Mouse (Mus musculus): Measurements from ENCODE around the gene Csnk2a2. TPM values are rescaled to one million over a fixed set of nuclear protein-coding genes. Genes with fewer than 3 reads are reported as not detected.
A peak's percentile ranks its signal among the peaks of the same experiment; 100 is the strongest.

Gene Csnk2a2
- polyA plus RNA-seq, 1 experiment from 2014 or later: 8.8 TPM

- 88% methylated on average over 7 of the region's 7 CpGs for WGBS
- H3K27me3 ChIP-seq (ENCODE audit: control insufficient read depth, insufficient read depth, low read depth, low read length): no peaks in the 10 kb centered on the region
- peaks cover 28% of the 10 kb centered on the region for H3K36me3 ChIP-seq (ENCODE audit: control insufficient read depth, insufficient read depth, low read length)
- H3K4me1 ChIP-seq (replicated peaks; ENCODE audit: control insufficient read depth, insufficient read depth, low read length): no peaks in the 10 kb centered on the region
- no peak overlapping the region for H3K27ac ChIP-seq (ENCODE audit: low read length)
- ATAC-seq (ENCODE audit: low read depth): no peak
- no peak overlapping the region for H3K4me3 ChIP-seq (ENCODE audit: low read length)
- no peak overlapping the region for H3K9ac ChIP-seq (ENCODE audit: low read length)
- no peak overlapping the region for H3K4me2 ChIP-seq (ENCODE audit: low read depth, low read length)
- no peaks in the 10 kb centered on the region for H3K9me3 ChIP-seq (ENCODE audit: control insufficient read depth, low read length)
These were observed 42.2 kb downstream of the Csnk2a2 start for GRCm38 (mm10) chr8:95447661-95448060.

- no peaks in the 10 kb centered on the region for H3K9me3 ChIP-seq (ENCODE audit: control insufficient read depth, low read length)
- no peak overlapping the region for H3K4me3 ChIP-seq (ENCODE audit: low read length)
- no peak overlapping the region for H3K27ac ChIP-seq (ENCODE audit: low read length)
- no peak overlapping the region for H3K9ac ChIP-seq (ENCODE audit: low read length)
- no peaks in the 10 kb centered on the region for H3K4me1 ChIP-seq (replicated peaks; ENCODE audit: control insufficient read depth, insufficient read depth, low read length)
- WGBS: 82% methylated on average over 4 of the region's 4 CpGs
- H3K36me3 ChIP-seq (ENCODE audit: control insufficient read depth, insufficient read depth, low read length): peaks cover 12% of the 10 kb centered on the region
- no peaks in the 10 kb centered on the region for H3K27me3 ChIP-seq (ENCODE audit: control insufficient read depth, insufficient read depth, low read depth, low read length)
- ATAC-seq (ENCODE audit: low read depth): no peak
- H3K4me2 ChIP-seq (ENCODE audit: low read depth, low read length): no peak overlapping the region
These were observed 44.8 kb downstream of the Csnk2a2 start for GRCm38 (mm10) chr8:95445042-95445441.

- 45% methylated on average over 5 of the region's 5 CpGs for WGBS
- Histone ChIP-seq H3K27me3 (ENCODE audit: control insufficient read depth, insufficient read depth, low read depth, low read length) (no peaks in the 10 kb centered on the region), H3K36me3 (ENCODE audit: control insufficient read depth, insufficient read depth, low read length) (no peaks in the 10 kb centered on the region), H3K4me3 (ENCODE audit: low read length) (no peak overlapping the region), H3K9me3 (ENCODE audit: control insufficient read depth, low read length) (no peaks in the 10 kb centered on the region), H3K9ac (ENCODE audit: low read length) (no peak overlapping the region), H3K27ac (ENCODE audit: low read length) (no peak overlapping the region), H3K4me1 (replicated peaks; ENCODE audit: control insufficient read depth, insufficient read depth, low read length) (no peaks in the 10 kb centered on the region), H3K4me2 (ENCODE audit: low read depth, low read length) (no peak overlapping the region)
- ATAC-seq (ENCODE audit: low read depth): no peak
These were observed 48.3 kb downstream of the Csnk2a2 start for GRCm38 (mm10) chr8:95441491-95442039.

- Histone ChIP-seq H3K4me1 (replicated peaks; ENCODE audit: control insufficient read depth, insufficient read depth, low read length) (no peaks in the 10 kb centered on the region), H3K9me3 (ENCODE audit: control insufficient read depth, low read length) (no peaks in the 10 kb centered on the region), H3K27me3 (ENCODE audit: control insufficient read depth, insufficient read depth, low read depth, low read length) (no peaks in the 10 kb centered on the region), H3K4me2 (ENCODE audit: low read depth, low read length) (no peak overlapping the region), H3K36me3 (ENCODE audit: control insufficient read depth, insufficient read depth, low read length) (no peaks in the 10 kb centered on the region), H3K9ac (ENCODE audit: low read length) (no peak overlapping the region), H3K27ac (ENCODE audit: low read length) (no peak overlapping the region), H3K4me3 (ENCODE audit: low read length) (no peak overlapping the region)
- 56% methylated on average over 5 of the region's 5 CpGs for WGBS
- no peak for ATAC-seq (ENCODE audit: low read depth)
These were observed 49.6 kb downstream of the Csnk2a2 start for GRCm38 (mm10) chr8:95440168-95440709.

- no peak for ATAC-seq (ENCODE audit: low read depth)
- Histone ChIP-seq H3K9me3 (ENCODE audit: control insufficient read depth, low read length) (no peaks in the 10 kb centered on the region), H3K36me3 (ENCODE audit: control insufficient read depth, insufficient read depth, low read length) (no peaks in the 10 kb centered on the region), H3K4me1 (replicated peaks; ENCODE audit: control insufficient read depth, insufficient read depth, low read length) (no peaks in the 10 kb centered on the region), H3K4me3 (ENCODE audit: low read length) (no peak overlapping the region), H3K27me3 (ENCODE audit: control insufficient read depth, insufficient read depth, low read depth, low read length) (no peaks in the 10 kb centered on the region), H3K9ac (ENCODE audit: low read length) (no peak overlapping the region), H3K27ac (ENCODE audit: low read length) (no peak overlapping the region), H3K4me2 (ENCODE audit: low read depth, low read length) (no peak overlapping the region)
- 88% methylated on average over 2 of the region's 2 CpGs for WGBS
These were observed 50.4 kb downstream of the Csnk2a2 start for GRCm38 (mm10) chr8:95439421-95439820.

GRCm38 (mm10) chr8:95437341-95437992, 52.4 kb downstream of the Csnk2a2 start:
- Histone ChIP-seq H3K9ac (ENCODE audit: low read length) (no peak overlapping the region), H3K4me2 (ENCODE audit: low read depth, low read length) (no peak overlapping the region), H3K9me3 (ENCODE audit: control insufficient read depth, low read length) (no peaks in the 10 kb centered on the region), H3K27me3 (ENCODE audit: control insufficient read depth, insufficient read depth, low read depth, low read length) (no peaks in the 10 kb centered on the region), H3K4me1 (replicated peaks; ENCODE audit: control insufficient read depth, insufficient read depth, low read length) (peaks cover 13% of the 10 kb centered on the region), H3K36me3 (ENCODE audit: control insufficient read depth, insufficient read depth, low read length) (no peaks in the 10 kb centered on the region), H3K27ac (ENCODE audit: low read length) (no peak overlapping the region), H3K4me3 (ENCODE audit: low read length) (no peak overlapping the region)
- ATAC-seq (ENCODE audit: low read depth): no peak
- 34% methylated on average over 5 of the region's 5 CpGs for WGBS

GRCm38 (mm10) chr8:95435930-95436329, 53.9 kb downstream of the Csnk2a2 start:
- no peak overlapping the region for H3K9ac ChIP-seq (ENCODE audit: low read length)
- WGBS: 87% methylated on average over 3 of the region's 3 CpGs
- H3K9me3 ChIP-seq (ENCODE audit: control insufficient read depth, low read length): no peaks in the 10 kb centered on the region
- no peaks in the 10 kb centered on the region for H3K27me3 ChIP-seq (ENCODE audit: control insufficient read depth, insufficient read depth, low read depth, low read length)
- peaks cover 15% of the 10 kb centered on the region for H3K4me1 ChIP-seq (replicated peaks; ENCODE audit: control insufficient read depth, insufficient read depth, low read length)
- no peaks in the 10 kb centered on the region for H3K36me3 ChIP-seq (ENCODE audit: control insufficient read depth, insufficient read depth, low read length)
- no peak overlapping the region for H3K4me3 ChIP-seq (ENCODE audit: low read length)
- ATAC-seq (ENCODE audit: low read depth): no peak
- no peak overlapping the region for H3K4me2 ChIP-seq (ENCODE audit: low read depth, low read length)
- H3K27ac ChIP-seq (ENCODE audit: low read length): no peak overlapping the region

- Histone ChIP-seq H3K27me3 (ENCODE audit: control insufficient read depth, insufficient read depth, low read depth, low read length) (no peaks in the 10 kb centered on the region), H3K27ac (ENCODE audit: low read length) (no peak overlapping the region), H3K4me1 (replicated peaks; ENCODE audit: control insufficient read depth, insufficient read depth, low read length) (peaks cover 19% of the 10 kb centered on the region), H3K9ac (ENCODE audit: low read length) (no peak overlapping the region), H3K4me3 (ENCODE audit: low read length) (peak overlapping the region; percentile 100; the same call in 1 of the 2 replicates), H3K9me3 (ENCODE audit: control insufficient read depth, low read length) (no peaks in the 10 kb centered on the region), H3K4me2 (ENCODE audit: low read depth, low read length) (no peak overlapping the region), H3K36me3 (ENCODE audit: control insufficient read depth, insufficient read depth, low read length) (no peaks in the 10 kb centered on the region)
- no peak for ATAC-seq (ENCODE audit: low read depth)
- 90% methylated on average over 9 of the region's 9 CpGs for WGBS
These were observed 54.4 kb downstream of the Csnk2a2 start for GRCm38 (mm10) chr8:95435471-95435870.

- Histone ChIP-seq H3K4me3 (ENCODE audit: low read length) (peak within 1 kb of the TSS; percentile 100), H3K27me3 (ENCODE audit: control insufficient read depth, insufficient read depth, low read depth, low read length) (no peaks in the 10 kb centered on the region), H3K9ac (ENCODE audit: low read length) (peak within 1 kb of the TSS; percentile 95), H3K9me3 (ENCODE audit: control insufficient read depth, low read length) (no peaks in the 10 kb centered on the region), H3K27ac (ENCODE audit: low read length) (peak within 1 kb of the TSS; percentile 92), H3K4me2 (ENCODE audit: low read depth, low read length) (peak within 1 kb of the TSS; percentile 93), H3K36me3 (ENCODE audit: control insufficient read depth, insufficient read depth, low read length) (no peaks in the 10 kb centered on the region), H3K4me1 (replicated peaks; ENCODE audit: control insufficient read depth, insufficient read depth, low read length) (peaks cover 24% of the 10 kb centered on the region)
- peak; percentile 97 for ATAC-seq (ENCODE audit: low read depth)
- WGBS: under 1% methylated on average over 47 of the region's 51 CpGs
These were observed 55.0 kb downstream of the Csnk2a2 start, which contains the start of gene Cfap20 for GRCm38 (mm10) chr8:95434686-95435439. Cfap20 (minus strand) TSS chr8:95434869.
